Mouse (Mus musculus) myocyte (in vitro differentiated cells): Measurements from ENCODE around the gene Baz1a.

ENCODE experiments used
- CEBPB ChIP-seq: IDR thresholded peaks from 2 replicates; pipeline ENCODE4 v1.6.1; 2011; ENCODE audit warnings: mild to moderate bottlenecking, moderate library complexity; ENCODE audit not compliant: poor library complexity, insufficient read depth, severe bottlenecking
- E2F4 ChIP-seq: IDR thresholded peaks from one replicate; pipeline ENCODE4 v1.6.1; 2011; ENCODE audit warnings: mild to moderate bottlenecking, control low read depth, moderate library complexity; ENCODE audit not compliant: insufficient read depth
- MAX ChIP-seq: IDR thresholded peaks from one replicate; pipeline ENCODE4 v1.6.1; 2011; ENCODE audit warnings: low read depth, mild to moderate bottlenecking, control low read depth
- MYOD1 ChIP-seq, 3 experiments: IDR thresholded peaks; one replicate each; pipeline ENCODE4 v1.6.1; 2011; ENCODE audit warnings: control low read depth in 2 of 3, low read depth in 2 of 3, mild to moderate bottlenecking in 2 of 3, moderate library complexity in 1 of 3; ENCODE audit not compliant: insufficient read length in 2 of 3, control insufficient read depth in 1 of 3
- MYOG ChIP-seq, 3 experiments: IDR thresholded peaks; one replicate each; pipeline ENCODE4 v1.6.1; 2011; ENCODE audit warnings: control low read depth in 2 of 3, low read depth in 2 of 3, mild to moderate bottlenecking in 2 of 3; ENCODE audit not compliant: insufficient read length in 2 of 3, control insufficient read depth in 1 of 3, insufficient read depth in 1 of 3
- POLR2A ChIP-seq: IDR thresholded peaks from one replicate; pipeline ENCODE4 v1.6.1; 2011; ENCODE audit warnings: low read depth, mild to moderate bottlenecking, control low read depth, moderate library complexity; ENCODE audit not compliant: insufficient read length
- POLR2AphosphoS2 ChIP-seq: IDR thresholded peaks from one replicate; pipeline ENCODE4 v1.6.1; 2011; ENCODE audit warnings: low read depth, control low read depth; ENCODE audit not compliant: insufficient read length
- REST ChIP-seq: IDR thresholded peaks from one replicate; pipeline ENCODE4 v1.6.1; 2011; ENCODE audit warnings: mild to moderate bottlenecking, control low read depth, moderate library complexity; ENCODE audit not compliant: insufficient read depth, insufficient read length
- SRF ChIP-seq: IDR thresholded peaks from one replicate; pipeline ENCODE4 v1.6.1; 2011; ENCODE audit warnings: low read depth; ENCODE audit not compliant: control insufficient read depth, insufficient read length
- TCF12 ChIP-seq: IDR thresholded peaks from one replicate; pipeline ENCODE4 v1.6.1; 2011; ENCODE audit warnings: mild to moderate bottlenecking, control low read depth; ENCODE audit not compliant: poor library complexity, insufficient read depth, severe bottlenecking
- TCF3 ChIP-seq: IDR thresholded peaks from one replicate; pipeline ENCODE4 v1.6.1; 2011; ENCODE audit warnings: low read depth, control low read depth; ENCODE audit not compliant: insufficient read length
- USF1 ChIP-seq: IDR thresholded peaks from one replicate; pipeline ENCODE4 v1.6.1; 2011; ENCODE audit warnings: low read depth, mild to moderate bottlenecking, control low read depth, moderate library complexity

DNA sequence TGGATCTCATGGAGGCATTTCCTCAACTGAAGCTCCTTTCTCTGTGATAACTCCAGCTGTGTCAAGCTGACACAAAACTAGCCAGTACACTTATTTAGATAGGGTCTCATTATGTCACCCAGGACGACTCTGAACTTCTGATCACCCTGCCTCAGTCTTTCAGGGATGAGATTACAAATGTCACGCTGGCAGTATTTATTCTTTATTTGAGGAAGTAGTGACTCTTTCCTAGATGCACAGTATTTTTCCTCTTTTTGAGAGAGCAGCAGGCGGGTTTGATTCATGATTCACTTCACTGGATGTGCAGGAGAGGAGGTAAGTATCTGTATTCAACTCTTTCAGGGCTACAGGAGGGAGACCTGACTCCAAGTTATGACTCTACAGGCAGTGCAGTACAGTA is 45.1 kb downstream of the Baz1a start:
- TF ChIP-seq E2F4: no peak
- no peak for TF ChIP-seq POLR2A
- TF ChIP-seq CEBPB: no peak
- no peak for TF ChIP-seq POLR2AphosphoS2
- no peak for TF ChIP-seq SRF
- TF ChIP-seq TCF12: no peak
- no peak for TF ChIP-seq MAX
- no peak for TF ChIP-seq MYOD1 (IDR thresholded peaks at IDR 0.05; ENCODE audit: control insufficient read depth in 1 of 3, insufficient read length in 2 of 3, low read depth in 2 of 3)
- no peak for TF ChIP-seq TCF3
- no peak for TF ChIP-seq REST
- TF ChIP-seq USF1: no peak
- no peak for TF ChIP-seq MYOG (IDR thresholded peaks at IDR 0.05; ENCODE audit: control insufficient read depth in 1 of 3, insufficient read depth in 1 of 3, insufficient read length in 2 of 3, low read depth in 2 of 3)
